Mouse (Mus musculus): ENCODE measurements around the gene Lamtor5.

- TF ChIP-seq CTCF (IDR thresholded peaks at IDR 0.05; ENCODE audit: extremely low read depth, insufficient read depth, insufficient read length, insufficient replicate concordance) (no peak), POLR2A (IDR thresholded peaks at IDR 0.05; ENCODE audit: low read depth, low read length) (peak; percentile 32)
These were observed at the start of gene Lamtor5 for GRCm38 (mm10) chr3:107278479-107279269.

Measured in spleen, adult 2 months (tissue).